Mouse (Mus musculus) lung, embryonic 16.5 days (tissue): ENCODE measurements around the gene Alk. TPM values are rescaled to one million over a fixed set of nuclear protein-coding genes. Genes with fewer than 3 reads are reported as not detected.

ENCODE experiments used
- ATAC-seq: fragments of 200-750 bp; cut with Nextera tagmentation; 2 replicates; pipeline ENCODE4 v1.8.0; 2017; ENCODE audit warnings: low read depth, mild to moderate bottlenecking, moderate library complexity
- H3K27ac ChIP-seq: fragments of 300-500 bp; sonication (generic); 2 replicates; pipeline ENCODE4 v1.5.1; 2014; ENCODE audit warnings: mild to moderate bottlenecking, control low read depth, low read length
- H3K27me3 ChIP-seq: fragments of 300-500 bp; sonication (generic); 2 replicates; pipeline ENCODE4 v1.6.1; 2014; ENCODE audit warnings: low read depth, low read length, mixed read lengths; ENCODE audit not compliant: control insufficient read depth, insufficient read depth
- H3K36me3 ChIP-seq: fragments of 300-500 bp; sonication (generic); 2 replicates; pipeline ENCODE4 v1.6.1; 2014; ENCODE audit warnings: low read length; ENCODE audit not compliant: control insufficient read depth, insufficient read depth
- H3K4me1 ChIP-seq: fragments of 300-500 bp; sonication (generic); replicated peaks from 2 replicates; pipeline ENCODE4 v1.6.1; 2014; ENCODE audit warnings: low read length, mixed read lengths; ENCODE audit not compliant: control insufficient read depth, insufficient read depth
- H3K4me2 ChIP-seq: fragments of 300-500 bp; sonication (generic); 2 replicates; pipeline ENCODE4 v1.6.1; 2014; ENCODE audit warnings: low read depth, low read length, control low read depth
- H3K4me3 ChIP-seq: fragments of 300-500 bp; sonication (generic); 2 replicates; pipeline ENCODE4 v1.5.1; 2014; ENCODE audit warnings: mild to moderate bottlenecking, low read length, control low read depth
- H3K9ac ChIP-seq: fragments of 300-500 bp; sonication (generic); 2 replicates; pipeline ENCODE4 v1.6.1; 2014; ENCODE audit warnings: low read length, control low read depth
- H3K9me3 ChIP-seq: fragments of 300-500 bp; sonication (generic); 2 replicates; pipeline ENCODE4 v1.6.1; 2016; ENCODE audit warnings: low read length; ENCODE audit not compliant: control insufficient read depth
- WGBS: fragments of 180-500 bp; shearing (Covaris S2); extraction: QIAGEN DNeasy Blood & Tissue Kit; methylation state at CpG from one replicate; pipeline ENCODE4 v1.1.7; 2014; 5-methylcytosine and 5-hydroxymethylcytosine counted together
- polyA plus RNA-seq: library from polyadenylated mRNA; unstranded; fragments of >200 nt; fragmentation: Nextera tagmentation; extraction: Ambion mirVana; gene quantifications from 2 replicates; pipeline ENCODE4 v1.2.1, GENCODE M21; 2015

The Alk gene
- polyA plus RNA-seq, 1 experiment from 2014 or later: not detected

GRCm38 (mm10) chr17:71831960-71832359 is 772.5 kb downstream of the Alk start:
- H3K27me3 ChIP-seq: no peaks in the 10 kb centered on the region
- ATAC-seq: no peak
- no peaks in the 10 kb centered on the region for H3K4me1 ChIP-seq
- 79% methylated on average over 3 of the region's 3 CpGs for WGBS
- no peak overlapping the region for H3K4me2 ChIP-seq
- no peaks in the 10 kb centered on the region for H3K9me3 ChIP-seq
- H3K4me3 ChIP-seq: no peak overlapping the region
- H3K27ac ChIP-seq: no peak overlapping the region
- no peaks in the 10 kb centered on the region for H3K36me3 ChIP-seq
- H3K9ac ChIP-seq: no peak overlapping the region

- Histone ChIP-seq H3K9ac (no peak overlapping the region), H3K27ac (no peak overlapping the region), H3K9me3 (no peaks in the 10 kb centered on the region), H3K36me3 (no peaks in the 10 kb centered on the region), H3K27me3 (no peaks in the 10 kb centered on the region), H3K4me2 (no peak overlapping the region), H3K4me3 (no peak overlapping the region), H3K4me1 (peaks cover 3% of the 10 kb centered on the region; the same call in 1 of the 2 replicates)
- no peak for ATAC-seq
- WGBS: 40% methylated on average over 12 of the region's 12 CpGs
These were observed 775.6 kb downstream of the Alk start for GRCm38 (mm10) chr17:71828647-71829414.

- Histone ChIP-seq H3K4me1 (peaks cover 3% of the 10 kb centered on the region; the same call in 1 of the 2 replicates), H3K27ac (no peak overlapping the region)
These were observed 776.8 kb downstream of the Alk start for GRCm38 (mm10) chr17:71827627-71828026.

DNA sequence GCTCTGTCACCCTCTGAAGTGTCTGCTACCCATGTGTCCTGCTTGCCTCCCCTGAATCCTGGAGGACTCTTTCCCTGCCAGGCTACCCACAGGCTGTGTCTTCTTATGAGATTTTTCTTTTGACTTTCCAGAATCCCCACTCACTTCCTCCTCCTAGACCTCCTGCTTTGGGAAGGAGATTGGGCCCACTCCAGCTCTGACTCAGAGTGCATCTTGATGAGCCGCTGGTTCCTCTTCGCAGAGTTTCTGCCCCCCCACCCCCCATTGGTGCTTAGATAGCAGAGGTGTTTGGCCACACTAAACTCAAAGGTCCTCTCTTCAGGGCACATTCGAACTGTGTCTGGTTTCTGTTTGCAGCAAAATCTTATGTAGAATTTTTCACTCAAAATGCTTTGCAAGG is 777.8 kb downstream of the Alk start:
- no peak for ATAC-seq
- no peak overlapping the region for H3K4me2 ChIP-seq
- H3K4me1 ChIP-seq: peaks cover 3% of the 10 kb centered on the region; the same call in 1 of the 2 replicates
- H3K27ac ChIP-seq: no peak overlapping the region
- H3K36me3 ChIP-seq: no peaks in the 10 kb centered on the region
- no peak overlapping the region for H3K9ac ChIP-seq
- H3K9me3 ChIP-seq: no peaks in the 10 kb centered on the region
- WGBS: 26% methylated on average over 3 of the region's 3 CpGs
- H3K4me3 ChIP-seq: no peak overlapping the region
- no peaks in the 10 kb centered on the region for H3K27me3 ChIP-seq

More at GRCm38 (mm10) chr17:71827627-71828026, 776.8 kb downstream of the Alk start:
- H3K36me3 ChIP-seq: no peaks in the 10 kb centered on the region
- no peak for ATAC-seq
- no peak overlapping the region for H3K9ac ChIP-seq
- no peak overlapping the region for H3K4me2 ChIP-seq
- H3K4me3 ChIP-seq: no peak overlapping the region
- WGBS: 34% methylated on average over 8 of the region's 8 CpGs
- no peaks in the 10 kb centered on the region for H3K9me3 ChIP-seq
- H3K27me3 ChIP-seq: no peaks in the 10 kb centered on the region

- H3K9ac ChIP-seq: no peak overlapping the region
- no peak overlapping the region for H3K4me3 ChIP-seq
- H3K4me2 ChIP-seq: no peak overlapping the region
- H3K4me1 ChIP-seq: peaks cover 3% of the 10 kb centered on the region; the same call in 1 of the 2 replicates
- no peaks in the 10 kb centered on the region for H3K9me3 ChIP-seq
- H3K36me3 ChIP-seq: no peaks in the 10 kb centered on the region
- no peak for ATAC-seq
- WGBS: 67% methylated on average over 8 of the region's 8 CpGs
- H3K27ac ChIP-seq: no peak overlapping the region
- H3K27me3 ChIP-seq: no peaks in the 10 kb centered on the region
These were observed 780.7 kb downstream of the Alk start for GRCm38 (mm10) chr17:71823622-71824306.

Other genes with a start within 250 kb of the Alk start
- 54.8 and 57.8 TPM in 2 replicates for gene Ypel5, start 231.8 kb upstream of the Alk start, polyA plus RNA-seq